Mouse (Mus musculus) cerebellum, postnatal 25 days (tissue): Measurements from ENCODE around the gene Aco1.

Experiments used
- DNase-seq, 2 experiments: peaks; one replicate each; pipeline ENCODE4 v3.0.0; 2021; ENCODE audit warnings: mixed read lengths in 2 of 2

Gene Aco1

DNA sequence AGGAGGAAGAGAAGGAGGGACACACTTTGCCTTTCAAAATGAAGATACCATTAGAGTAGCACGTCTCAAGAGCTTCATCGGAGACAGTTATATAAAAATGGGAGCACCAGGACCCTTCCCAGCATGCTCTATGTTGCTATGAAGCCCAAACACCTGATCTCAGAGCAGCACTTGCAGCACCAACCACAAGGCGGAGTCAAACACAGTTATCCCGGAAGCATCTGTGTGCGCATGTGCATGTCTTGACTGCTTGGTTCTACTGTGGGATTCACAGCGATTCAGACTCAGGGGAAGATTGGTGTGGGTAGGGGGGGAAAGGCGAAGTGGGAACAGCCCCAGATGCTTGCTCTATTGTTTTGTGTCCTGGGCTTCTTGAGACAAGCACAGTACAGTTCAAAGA is 75.5 kb downstream of the Aco1 start:
- no peak for DNase-seq

DNA sequence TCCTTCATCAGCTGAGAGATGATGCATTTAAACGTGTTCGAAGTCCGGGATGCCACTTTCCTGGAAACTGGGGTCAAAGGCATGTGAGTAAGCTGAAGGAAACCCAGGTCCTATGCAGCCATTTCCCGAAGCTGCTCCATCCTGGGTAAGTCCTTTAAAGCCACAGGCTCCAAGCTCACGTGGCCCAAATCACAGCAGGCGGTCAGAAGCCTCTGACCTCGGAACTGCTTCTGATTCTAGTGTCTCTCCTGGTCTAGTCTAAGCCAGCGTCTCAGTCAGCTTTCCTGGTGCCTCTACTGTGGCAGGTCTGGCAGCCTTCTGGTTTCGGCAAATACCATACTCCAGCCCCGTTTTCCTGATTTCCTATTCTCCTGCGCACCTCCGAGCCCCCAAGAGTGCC is 77.6 kb downstream of the Aco1 start:
- peak in 1 of 2 experiments; percentile 18 for DNase-seq

DNA sequence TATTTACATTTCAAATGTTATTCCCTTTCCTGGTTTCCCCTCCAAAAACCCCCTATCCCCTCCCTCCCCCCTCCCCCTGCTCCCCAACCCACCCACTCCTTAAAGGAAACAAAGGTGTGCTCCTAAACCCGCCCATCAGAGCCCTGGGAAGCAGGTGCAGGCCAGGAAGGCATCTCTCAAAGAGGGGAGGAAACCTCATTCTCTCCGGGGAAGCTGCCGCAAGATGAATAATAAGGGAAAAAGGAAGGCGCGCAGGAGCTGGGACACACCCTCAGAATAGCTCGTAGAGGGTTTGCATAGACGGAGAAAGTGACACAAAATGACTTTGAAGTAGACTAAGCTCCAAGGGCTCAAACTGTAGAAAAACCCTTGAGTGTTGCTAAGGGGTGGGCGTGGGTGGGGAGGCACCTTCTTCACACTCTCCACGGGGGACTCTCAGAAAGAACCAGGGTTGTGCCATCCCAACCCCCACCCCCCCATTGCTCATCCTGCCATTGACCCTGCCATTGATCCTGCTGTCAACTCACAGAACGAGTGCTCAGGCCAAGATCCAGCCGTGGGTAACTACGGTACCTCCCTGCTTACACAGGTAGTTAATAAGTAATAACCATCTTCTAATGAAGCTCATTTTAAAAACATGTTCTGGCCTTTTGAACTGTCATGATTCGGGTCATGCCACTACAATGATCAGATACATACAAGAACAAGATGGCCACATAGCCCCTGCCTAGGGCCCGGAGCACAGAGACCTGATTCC is 78.3 kb downstream of the Aco1 start:
- DNase-seq, result no peak

DNA sequence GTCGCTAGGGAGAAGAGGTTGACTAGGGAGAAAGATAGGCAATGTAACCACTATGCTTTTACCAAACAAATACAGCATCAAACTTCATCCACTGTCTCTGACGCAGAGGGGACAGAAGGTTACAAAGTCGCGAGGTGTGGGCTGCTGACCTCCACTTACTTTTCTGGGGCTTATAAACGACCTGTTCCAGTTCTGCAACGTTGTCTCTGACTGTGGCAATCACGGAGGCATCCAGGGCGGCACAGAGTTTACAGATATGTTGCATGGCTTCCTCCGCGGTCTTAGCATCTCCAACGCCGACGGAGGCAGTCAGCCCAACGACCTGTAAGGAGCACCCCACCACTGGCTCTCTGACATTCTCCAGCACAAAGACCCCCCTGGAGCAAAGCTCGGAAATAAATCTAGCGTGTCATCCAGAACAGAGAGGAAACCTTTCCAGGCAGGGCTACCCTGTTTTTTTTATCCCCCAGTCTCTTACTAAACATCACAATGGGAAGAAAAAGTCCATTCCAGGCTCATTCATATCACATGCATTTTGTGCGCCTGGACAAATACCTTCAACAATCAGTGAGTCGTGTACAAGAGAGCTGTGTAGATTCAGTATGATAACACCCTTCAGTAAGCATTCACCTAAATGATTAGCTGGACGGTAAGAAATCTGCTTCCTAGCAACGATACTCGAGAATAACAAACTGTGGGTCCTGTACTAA is 79.2 kb downstream of the Aco1 start:
- no peak for DNase-seq

DNA sequence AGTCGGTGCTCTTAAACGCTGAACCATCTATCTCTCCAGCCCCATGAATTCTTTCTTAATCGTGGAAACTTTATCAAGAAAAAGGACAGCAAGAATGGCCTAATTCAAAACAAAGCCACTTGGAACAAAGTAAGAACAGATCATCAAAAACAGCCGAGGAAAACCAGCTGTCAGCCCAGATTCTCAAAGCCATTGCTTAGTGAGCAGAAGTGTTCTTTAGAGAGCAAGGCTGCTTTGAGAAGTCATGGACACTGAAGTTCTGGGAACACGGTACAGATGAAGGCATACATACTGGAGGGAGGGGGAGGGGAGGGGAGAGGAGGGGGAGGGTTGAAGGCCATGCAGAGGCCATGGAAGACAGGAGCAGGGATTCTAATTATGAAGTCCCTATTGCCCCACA is 83.2 kb downstream of the Aco1 start:
- DNase-seq, result no peak

DNA sequence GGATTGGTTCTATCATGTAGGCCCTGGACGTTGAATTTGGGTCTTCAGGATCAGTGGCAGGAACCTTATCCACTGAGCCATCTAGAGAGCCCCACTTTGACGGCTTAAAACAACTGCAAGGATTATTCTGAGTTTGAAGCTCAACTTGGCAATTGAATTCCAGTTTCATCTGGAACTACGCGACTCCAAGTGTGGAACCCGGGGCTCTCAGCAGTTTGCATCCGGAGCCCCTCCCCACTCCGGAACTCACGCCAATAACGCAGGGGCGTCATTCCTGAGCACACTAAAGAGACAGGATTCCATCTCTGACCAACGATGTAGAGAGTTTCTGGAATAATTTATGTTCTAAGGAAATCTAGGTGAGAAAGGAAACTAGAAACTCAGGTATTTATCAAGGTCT is 84.2 kb downstream of the Aco1 start:
- no peak for DNase-seq

DNA sequence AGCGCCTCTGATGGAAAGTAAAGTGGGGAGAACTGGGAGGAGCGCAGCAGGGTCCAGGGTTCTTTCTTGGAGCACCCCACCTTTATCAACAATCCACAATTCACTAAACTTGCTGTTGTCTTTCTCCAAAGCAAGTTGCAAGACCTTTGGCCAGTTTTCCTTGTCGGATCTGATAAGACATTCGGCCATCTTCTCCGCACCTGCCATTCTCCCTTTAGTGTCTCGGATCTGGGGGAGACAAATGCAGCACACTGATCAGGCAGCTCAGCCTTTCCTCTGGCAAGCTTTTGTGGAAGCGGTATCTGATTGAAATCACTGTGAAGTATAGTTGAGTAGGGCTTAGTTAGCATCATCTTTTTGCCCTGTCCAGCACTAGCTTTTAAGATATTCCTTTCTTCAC is 85.0 kb downstream of the Aco1 start:
- DNase-seq, result no peak

DNA sequence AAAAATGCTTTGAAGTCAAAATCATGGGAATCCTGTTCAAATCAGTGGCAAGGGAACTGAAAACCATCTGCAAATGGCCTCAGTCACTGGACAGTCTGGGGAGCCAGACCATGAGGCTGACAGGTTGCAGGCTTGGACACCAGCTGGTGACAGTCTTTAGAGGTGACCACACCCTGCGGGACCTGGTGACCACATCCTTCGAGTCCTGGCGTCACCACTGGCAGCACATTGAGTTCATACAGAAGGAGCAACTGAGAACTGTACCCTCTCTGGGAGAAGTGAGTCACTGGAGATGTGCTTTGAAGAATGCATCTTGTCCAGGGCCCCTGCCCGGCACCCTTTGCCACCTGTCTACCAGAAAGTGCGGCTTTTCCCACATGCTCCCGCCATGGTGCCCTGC is 86.8 kb downstream of the Aco1 start:
- DNase-seq, result no peak

DNA sequence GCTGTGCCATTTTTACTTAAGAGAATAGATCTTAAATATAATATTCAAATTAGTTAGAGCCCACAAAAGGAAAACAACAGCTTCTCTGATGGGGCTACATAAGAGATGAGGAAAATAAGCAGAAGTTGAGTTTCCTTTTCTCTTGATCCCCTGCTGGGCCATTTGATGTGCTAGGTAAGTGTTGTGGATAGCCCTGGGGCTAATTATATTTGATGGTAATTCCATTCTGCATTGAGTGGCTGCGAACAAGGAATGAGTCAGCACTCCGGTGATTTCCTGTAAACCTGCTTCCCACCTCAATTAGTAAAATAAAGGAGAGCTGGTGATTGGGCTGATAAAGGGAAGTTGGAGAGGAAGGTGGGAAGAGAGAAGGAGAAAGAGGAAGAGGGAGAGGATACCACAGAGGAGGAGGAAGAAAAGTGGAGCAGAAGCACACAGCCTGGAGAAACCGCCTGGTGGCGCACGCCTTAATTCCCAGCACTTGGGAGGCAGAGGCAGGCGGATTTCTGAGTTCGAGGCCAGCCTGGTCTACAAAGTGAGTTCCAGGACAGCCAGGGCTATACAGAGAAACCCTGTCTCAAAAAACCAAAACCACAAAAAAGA is 90.3 kb downstream of the Aco1 start:
- no peak for DNase-seq

DNA sequence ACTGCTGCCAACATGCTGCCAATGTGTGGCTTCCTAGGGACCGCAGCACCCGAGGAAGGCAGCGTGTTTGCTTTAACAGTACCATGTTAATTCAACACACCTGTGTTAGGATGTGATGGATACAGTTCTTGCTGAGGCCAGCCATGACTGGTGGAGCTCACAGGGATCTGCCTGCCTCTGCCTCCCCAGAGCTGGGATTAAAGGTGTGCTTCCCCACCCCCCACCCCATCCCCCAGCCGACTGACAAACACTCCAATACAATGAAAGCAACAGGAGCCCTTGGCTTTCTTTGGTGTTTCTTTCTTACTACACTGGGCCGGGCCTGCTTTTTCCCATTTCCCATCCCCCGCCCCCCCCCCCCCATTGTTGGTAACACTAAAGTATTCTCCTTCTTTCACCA is 91.4 kb downstream of the Aco1 start:
- DNase-seq, result no peak

DNA sequence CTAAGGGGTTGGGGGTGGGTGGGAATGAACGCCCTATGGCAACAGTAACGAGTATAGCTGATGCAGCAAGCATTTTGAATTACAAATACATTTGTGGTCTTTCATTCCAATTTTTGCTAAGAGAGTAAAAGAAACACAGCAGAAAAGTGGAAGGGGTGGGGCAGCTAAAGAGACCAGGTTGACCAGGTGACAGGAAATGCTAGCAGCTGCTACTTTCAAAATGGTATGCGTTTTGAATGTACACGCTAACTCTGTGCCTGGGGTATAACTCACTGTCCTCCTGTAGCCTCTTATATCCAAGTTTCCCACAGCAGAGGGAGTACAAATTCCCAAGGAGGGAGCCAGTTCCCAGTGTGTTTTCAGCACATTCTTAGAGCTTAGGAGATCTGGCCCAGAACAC is 93.9 kb downstream of the Aco1 start:
- no peak for DNase-seq

DNA sequence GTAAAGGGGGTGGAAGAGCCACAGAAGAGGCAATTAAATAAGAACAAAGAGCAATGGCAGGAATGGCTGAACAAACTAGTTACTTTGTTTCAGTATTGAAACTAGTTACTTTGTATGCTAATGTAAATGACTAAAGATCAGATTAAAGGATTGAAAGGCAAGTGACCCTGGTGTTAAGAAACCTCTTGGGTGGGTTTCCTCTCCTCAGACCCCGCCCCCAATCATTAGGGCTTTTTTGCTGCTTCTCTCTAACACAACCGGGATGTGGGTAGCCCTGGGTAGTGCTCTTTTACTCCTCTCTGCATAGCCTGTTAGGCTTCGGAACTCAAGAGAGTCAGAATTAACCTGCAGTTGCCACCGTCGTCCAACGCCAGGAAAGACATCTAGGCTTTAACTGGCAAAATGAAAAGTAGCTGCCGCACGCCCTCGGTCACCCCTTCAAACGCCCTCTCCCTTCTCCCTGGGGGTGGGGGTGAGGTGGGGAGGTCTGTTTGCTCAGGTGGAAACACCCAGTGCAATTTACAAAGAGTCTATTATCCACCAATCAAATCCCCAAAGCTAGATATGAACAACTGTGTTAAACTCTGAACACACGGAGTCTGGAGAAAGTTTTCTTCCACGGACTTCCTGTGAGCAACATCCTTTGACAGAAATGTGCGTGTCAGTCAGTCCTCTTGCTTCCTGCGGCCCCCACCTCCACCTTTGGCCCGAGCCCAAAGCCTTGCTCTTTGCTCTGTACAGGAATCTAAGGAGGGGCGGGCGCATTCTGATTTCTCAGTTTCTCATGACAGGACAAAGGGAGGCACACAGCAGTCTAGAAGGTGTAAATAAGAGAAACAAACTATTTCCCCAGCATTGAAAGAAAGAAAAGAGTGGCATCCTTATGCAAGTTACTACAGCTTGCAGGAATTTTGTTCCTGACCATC is 95.9 kb downstream of the Aco1 start:
- peak; percentile 16 to 49 for DNase-seq

DNA sequence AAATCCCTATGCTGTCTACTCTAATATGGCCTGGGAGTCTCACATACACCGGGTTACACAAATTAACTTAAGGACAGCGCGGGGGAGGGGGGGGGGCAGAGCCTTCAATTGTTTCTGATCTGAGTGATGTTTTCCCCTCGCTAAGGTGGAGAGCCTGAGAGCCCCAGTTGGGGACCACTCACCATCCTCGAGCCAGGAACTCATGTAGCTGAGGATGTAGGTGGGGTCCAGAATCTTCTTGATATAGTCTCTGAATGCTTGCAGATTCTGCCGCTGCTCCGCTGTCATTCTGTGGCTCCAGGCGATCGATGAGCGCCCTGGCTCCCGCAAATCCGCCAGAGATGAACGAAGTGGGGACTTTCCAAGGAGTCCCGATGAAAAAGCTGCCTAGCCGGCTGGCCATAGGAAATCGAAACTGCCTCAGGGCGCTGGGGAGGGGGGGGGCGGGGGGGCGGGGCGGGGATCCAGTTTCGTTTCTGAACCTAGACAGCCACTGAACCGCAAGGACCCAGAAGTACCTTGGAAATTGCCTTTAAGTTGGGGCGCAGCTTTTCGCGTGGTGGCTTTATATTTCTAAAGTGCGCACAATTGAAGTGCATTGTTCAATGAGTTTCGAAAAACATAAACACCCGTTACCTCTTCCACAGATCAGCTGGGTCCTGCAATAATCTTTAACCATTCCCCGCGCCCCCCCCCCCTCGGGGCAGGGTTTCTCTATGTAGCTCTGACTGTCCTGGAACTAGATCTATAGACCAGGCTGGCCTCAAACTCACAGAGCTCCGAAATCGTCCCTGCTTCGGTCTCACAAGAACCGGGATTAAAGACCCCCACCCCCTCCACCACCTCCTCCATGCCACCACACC is 96.8 kb downstream of the Aco1 start, which contains the start of gene Ddx58:
Gene Ddx58, minus strand, starts transcription at position 420 of the 863 bp plus-strand sequence.
- DNase-seq, result peak; percentile 13 to 20

DNA sequence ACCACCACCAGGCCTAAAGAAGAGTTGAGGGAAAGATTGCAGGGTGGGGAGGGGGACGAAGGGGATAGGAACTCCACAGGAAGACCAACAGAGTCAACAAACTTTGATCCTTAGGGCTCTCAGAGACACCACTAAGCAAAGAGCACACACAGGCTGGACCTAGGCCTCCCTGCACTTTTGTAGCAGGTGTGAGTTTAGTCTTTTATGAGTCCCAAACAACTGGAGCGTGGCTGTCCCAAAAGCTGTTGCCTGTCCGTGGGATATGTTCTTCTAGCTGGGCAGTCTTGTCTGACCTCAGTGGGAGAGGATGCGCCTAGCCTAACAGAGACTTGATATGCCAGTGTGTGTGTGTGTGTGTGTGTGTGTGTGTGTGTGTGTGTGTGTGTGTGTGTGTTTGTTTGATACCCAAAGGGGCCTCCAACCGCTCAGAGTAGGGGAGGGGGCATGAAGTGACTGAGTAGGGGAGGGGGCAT is 97.4 kb downstream of the Aco1 start:
- no peak for DNase-seq

DNA sequence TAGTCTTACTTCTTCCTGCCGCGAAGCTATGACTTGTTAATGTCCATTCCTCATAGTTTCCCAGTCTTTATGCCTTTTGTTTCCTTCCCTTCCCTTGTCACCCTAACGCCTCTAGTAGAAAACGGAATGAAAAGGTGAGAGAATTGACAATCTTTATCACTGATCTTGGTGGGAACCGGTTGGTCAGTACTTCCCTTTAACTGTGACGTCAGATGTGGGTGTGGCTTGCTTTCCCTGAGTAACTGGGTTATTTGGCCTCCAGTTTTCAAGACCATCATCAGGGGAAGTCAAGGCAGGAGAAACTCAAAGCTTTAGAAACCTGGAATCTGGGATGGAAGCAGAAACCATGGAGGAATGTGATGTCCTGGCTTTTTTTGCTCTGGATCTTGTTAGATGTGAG is 99.0 kb downstream of the Aco1 start:
- no peak for DNase-seq

DNA sequence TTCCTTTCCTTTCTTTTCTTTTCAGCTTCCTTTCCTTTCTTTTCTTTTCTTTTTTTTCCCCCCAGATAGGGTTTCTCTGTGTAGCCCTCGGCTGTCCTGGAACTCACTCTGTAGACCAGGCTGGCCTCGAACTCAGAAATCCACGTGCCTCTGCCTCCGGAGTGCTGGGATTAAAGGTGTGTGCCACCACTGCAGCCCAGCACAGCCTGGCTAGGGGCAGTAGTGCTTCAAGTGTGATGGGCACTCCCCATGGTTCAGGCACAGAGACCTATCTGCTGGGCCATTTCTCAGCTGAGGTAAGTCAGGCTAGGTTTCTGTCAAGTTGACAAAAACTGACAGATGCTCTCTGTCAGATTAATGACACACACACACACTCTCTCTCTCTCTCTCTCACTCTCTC is 100.1 kb downstream of the Aco1 start:
- no peak for DNase-seq

DNA sequence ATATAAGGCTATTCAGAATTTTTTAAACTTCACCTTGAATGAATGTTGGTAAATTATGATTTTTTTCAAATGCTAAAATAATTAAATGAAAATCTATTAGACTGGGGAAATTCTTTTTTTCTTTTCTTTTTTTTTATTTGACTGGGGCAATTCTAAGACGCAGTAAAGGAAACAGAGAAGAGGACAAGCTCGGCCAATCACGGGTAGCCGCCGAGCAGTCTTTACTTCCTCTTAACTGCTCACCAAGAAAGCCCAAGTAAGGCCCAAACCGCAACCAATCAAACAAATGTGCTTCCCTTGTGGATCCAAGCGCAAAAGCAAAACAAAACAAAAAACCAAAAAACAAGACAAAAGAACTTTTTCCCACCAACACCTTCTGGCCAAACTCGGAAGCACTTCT is 101.2 kb downstream of the Aco1 start:
- no peak for DNase-seq
